Mouse (Mus musculus): ENCODE results near the gene Hint3.

The Hint3 gene

DNA sequence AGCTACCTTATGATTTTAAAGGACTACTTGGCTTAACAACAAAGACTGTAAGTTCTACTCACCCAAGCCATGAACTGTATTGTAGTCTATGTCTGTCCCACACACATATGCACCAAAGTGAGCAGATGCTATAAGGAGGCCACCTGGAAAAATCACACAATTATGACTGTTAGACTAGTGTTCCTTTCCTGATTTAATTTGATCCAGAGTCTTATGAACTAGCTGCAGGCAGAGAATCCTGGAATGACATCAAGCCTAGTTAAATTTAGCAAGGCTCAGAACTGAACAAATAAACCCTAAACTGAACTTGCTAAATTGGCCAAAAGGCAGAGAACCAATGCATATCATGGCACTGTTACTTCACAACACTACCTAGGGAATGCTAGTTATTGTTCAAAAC, 63.1 kb downstream of the Hint3 start:
- Histone ChIP-seq H3K4me1 (replicated peaks; ENCODE audit: low read depth, low read length) (no peaks in the 10 kb centered on the region), H3K36me3 (ENCODE audit: insufficient read depth, low read length) (peaks cover 76% of the 10 kb centered on the region), H3K4me3 (replicated peaks; ENCODE audit: low read length) (no peak overlapping the region), H3K27me3 (ENCODE audit: insufficient read depth, low read length) (no peaks in the 10 kb centered on the region), H3K9me3 (ENCODE audit: low read length) (peaks cover 25% of the 10 kb centered on the region)
- TF ChIP-seq POU5F1 (IDR thresholded peaks at IDR 0.05; ENCODE audit: borderline replicate concordance, low read length) (no peak), CTCF (conservative IDR thresholded peaks at IDR 0.05; ENCODE audit: low read length) (no peak), NANOG (IDR thresholded peaks at IDR 0.05; ENCODE audit: borderline replicate concordance, low read length) (no peak)

DNA sequence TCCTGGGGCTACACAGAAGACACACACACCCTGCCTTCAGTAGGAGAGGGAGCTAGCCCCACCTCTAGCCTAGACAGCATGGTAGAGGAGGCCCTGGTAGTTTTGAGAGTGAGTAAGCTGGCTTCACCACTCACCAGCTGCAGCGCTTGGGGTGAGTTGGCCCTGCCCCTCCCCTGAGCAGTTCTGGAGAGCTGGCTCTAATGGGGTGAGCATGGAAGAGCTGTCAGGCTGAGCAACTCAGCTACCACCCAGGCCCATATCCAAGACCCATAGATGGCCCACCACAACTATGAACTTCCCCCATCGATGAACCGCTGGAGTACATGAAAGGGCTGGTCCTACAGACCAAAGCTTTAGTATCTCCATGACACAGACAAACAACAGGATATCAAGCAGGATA, 64.8 kb downstream of the Hint3 start:
- H3K4me3 ChIP-seq (replicated peaks; ENCODE audit: low read length) = no peak overlapping the region
- no peaks in the 10 kb centered on the region for H3K4me1 ChIP-seq (replicated peaks; ENCODE audit: low read depth, low read length)
- TF ChIP-seq CTCF (conservative IDR thresholded peaks at IDR 0.05; ENCODE audit: low read length) (no peak), POU5F1 (IDR thresholded peaks at IDR 0.05; ENCODE audit: borderline replicate concordance, low read length) (no peak), NANOG (IDR thresholded peaks at IDR 0.05; ENCODE audit: borderline replicate concordance, low read length) (no peak)
- peaks cover 26% of the 10 kb centered on the region for H3K9me3 ChIP-seq (ENCODE audit: low read length)
- no peaks in the 10 kb centered on the region for H3K27me3 ChIP-seq (ENCODE audit: insufficient read depth, low read length)
- peaks cover 86% of the 10 kb centered on the region for H3K36me3 ChIP-seq (ENCODE audit: insufficient read depth, low read length)
